Mouse (Mus musculus): ENCODE data around the gene Gm10762. TPM values are rescaled to one million over a fixed set of nuclear protein-coding genes. Genes with fewer than 3 reads are reported as not detected.

Gene Gm10762
- polyA plus RNA-seq (2012; rRNA removed): 2.3 and 3.2 TPM in 2 replicates

DNA sequence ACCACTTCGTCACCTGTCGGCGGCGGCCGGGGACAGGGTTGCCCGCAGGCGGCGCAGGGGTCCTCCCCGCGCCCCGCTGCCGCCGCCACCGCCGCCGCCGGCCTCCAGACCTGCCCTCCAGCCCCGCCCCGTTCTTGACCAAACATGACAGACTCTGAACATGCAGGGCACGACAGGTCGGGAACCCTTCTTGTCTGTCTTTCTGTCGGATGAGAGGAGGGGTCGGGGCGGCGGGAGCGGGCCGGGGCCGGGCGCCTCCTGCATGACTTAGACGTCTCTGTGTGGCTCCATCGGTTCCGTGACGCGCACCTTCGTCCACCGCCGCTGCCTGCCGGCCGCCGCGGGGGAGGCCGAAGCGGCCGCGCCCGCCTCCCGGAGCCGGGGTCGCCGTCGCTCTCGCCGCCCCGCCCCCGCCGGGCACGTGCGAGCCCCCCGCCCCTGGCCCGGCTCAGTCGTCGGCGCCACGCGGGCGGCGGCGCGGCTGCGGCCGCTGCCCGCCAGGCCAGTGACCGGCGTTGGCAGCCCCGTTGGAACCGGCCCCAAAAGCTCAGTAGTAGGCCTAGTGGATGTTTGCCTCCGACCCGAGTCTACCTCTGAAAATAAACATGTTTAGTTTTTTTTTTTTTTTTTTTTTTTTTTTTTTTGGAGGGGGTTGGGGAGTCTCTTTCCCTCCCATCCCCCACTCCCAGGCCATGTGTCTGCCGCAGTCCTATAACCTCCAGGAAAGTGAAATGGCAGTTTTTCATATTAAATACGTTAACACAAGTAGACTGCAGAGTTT is at the start of gene Gm10762:
Gene Gm10762, minus strand, starts transcription at position 65 of the 781 bp plus-strand sequence.

DNA sequence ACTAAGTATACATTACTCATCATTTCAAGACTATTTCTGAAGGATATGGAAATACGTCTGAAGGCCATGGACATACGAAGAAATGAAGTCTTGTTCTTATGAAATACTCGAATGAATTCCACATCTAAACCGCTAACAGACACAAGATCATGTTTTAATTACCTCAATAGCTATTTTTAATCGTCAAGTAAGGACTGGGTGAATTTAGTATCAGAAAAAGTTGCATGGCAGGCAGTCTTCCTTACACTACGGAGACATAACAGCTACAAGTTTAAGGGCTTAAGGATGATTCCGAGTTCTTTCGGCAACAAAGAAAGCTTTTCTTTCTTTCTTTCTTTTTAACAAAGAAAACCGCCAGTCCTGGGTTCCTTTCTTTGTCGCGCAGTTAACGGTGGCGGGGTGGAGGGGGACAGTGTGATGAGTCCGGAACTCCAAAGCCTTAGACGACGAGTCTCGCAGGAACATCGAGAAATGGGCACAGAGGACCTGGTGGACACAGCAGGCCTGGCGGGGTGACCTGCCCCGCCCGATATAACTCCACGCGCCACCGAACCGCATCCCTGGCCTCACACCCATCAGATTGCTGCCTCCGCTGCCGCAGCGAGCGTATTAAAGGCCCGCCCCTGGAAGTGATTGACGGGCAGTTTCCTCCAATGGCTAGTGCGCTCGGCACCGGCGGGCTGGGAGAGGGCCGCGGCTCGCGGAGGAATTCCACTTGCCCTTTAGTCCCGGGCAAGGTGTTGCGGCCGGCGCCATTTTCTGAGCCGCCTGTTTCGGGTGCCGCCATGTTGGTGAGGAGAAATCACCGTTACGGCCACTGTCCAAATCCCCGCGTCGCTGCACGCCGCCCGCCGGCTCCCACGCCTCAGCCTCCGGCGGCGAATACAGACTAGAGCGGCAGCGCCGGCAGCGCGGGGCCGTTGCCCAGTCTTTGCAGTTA is 614 bp downstream of the Gm10762 start, which contains the start of gene Zc3h6:
Gene Zc3h6, plus strand, starts transcription at position 762 of the 940 bp plus-strand sequence.

DNA sequence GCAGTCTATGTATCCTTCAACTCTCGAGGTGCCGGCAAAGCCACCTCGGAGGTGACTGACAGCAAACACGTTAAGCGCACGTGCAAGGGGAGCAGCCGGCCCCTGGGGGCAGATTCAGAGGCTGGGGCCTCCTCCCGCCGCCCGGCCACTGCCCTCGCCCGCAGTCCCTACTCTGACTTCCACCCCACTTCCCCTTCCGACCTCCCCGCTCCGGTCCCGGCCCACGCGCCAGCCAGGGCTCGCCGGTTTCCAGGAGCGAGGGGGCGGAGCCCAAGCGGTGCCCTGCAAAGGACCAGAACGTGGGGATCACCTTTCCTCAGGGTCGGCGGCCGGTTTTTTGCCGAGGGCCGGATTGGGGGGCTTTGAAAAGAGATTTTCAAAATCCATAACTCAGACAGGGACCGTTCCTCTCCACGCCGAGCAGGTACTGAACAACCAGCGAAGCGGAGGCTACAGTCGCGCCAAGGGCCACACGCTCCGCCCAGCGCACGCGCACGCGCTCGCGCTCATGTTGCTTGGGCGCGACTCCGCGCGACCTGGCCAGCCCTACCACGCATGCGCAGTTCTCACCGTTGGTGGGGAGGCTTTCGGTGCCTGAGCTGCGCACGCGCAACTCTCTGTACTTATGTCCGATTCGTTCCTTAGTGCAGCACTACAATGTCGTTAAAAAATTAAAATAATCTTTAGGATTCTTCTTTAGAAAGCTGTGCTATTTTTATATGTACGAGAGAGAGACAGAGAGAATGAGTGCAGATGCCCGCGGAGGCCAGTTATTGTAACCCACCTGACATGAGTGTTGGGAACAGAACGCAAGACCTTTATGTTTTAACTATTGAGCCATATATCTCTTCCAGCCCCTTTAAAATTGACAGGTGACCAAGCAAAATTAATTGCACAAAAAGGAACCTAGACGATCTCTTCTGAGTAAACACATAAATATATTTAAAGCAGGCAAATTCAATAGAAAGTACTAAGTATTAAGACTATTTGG is 23.7 kb downstream of the Gm10762 start, which contains the start of gene Zc3h8:
Gene Zc3h8, minus strand, starts transcription at position 540 of the 991 bp plus-strand sequence.

Other genes starting within 250 kb of the Gm10762 start
- gene Tmem87b, start 149.6 kb downstream of the Gm10762 start, polyA plus RNA-seq (2012; rRNA removed): 15.0 and 15.2 TPM in 2 replicates
- gene Fbln7, start 104.7 kb downstream of the Gm10762 start, polyA plus RNA-seq (2012; rRNA removed): 3.9 and 4.8 TPM in 2 replicates
- gene Zc3h8, start 23.6 kb downstream of the Gm10762 start, polyA plus RNA-seq (2012; rRNA removed): 0.86 and 0.90 TPM in 2 replicates
- gene Zc3h6, start 323 bp downstream of the Gm10762 start, polyA plus RNA-seq (2012; rRNA removed): 0.44 and 0.84 TPM in 2 replicates
- 0.02 TPM in 2 replicates for gene Vinac1, start 80.4 kb upstream of the Gm10762 start, polyA plus RNA-seq (2012; rRNA removed)
- gene Ttl, start 98.2 kb upstream of the Gm10762 start, polyA plus RNA-seq (2012; rRNA removed): 5.3 and 5.6 TPM in 2 replicates
- gene Polr1b, start 133.3 kb upstream of the Gm10762 start, polyA plus RNA-seq (2012; rRNA removed): 14.0 and 16.2 TPM in 2 replicates
- gene Chchd5, start 162.0 kb upstream of the Gm10762 start, polyA plus RNA-seq (2012; rRNA removed): 27.0 and 49.6 TPM in 2 replicates
- 99.6 and 143 TPM in 2 replicates for gene Slc20a1, start 231.0 kb upstream of the Gm10762 start, polyA plus RNA-seq (2012; rRNA removed)